Mouse (Mus musculus) forebrain, embryonic 13.5 days (tissue): ENCODE measurements at regions not wholly inside any gene's neighbourhood (a gene's known extent, or its start where the extent isn't known, plus 50 kb on each side); places are given as distances from the start of the nearest gene placed in this dataset.
A peak's percentile ranks its signal among the peaks of the same experiment; 100 is the strongest.

Source experiments
- ATAC-seq: fragments of 200-750 bp; cut with Nextera tagmentation; 2 replicates; pipeline ENCODE4 v1.8.0; 2017
- H3K27ac ChIP-seq: fragments of 300-500 bp; sonication (generic); 2 replicates; pipeline ENCODE4 v1.5.1; 2015; ENCODE audit warnings: inconsistent platforms, mild to moderate bottlenecking, moderate library complexity
- H3K27me3 ChIP-seq: fragments of 300-500 bp; sonication (generic); 2 replicates; pipeline ENCODE4 v1.6.1; 2015; ENCODE audit warnings: mild to moderate bottlenecking, inconsistent platforms
- H3K36me3 ChIP-seq: fragments of 300-500 bp; sonication (generic); 2 replicates; pipeline ENCODE4 v1.6.1; 2015; ENCODE audit warnings: mild to moderate bottlenecking, inconsistent platforms; ENCODE audit not compliant: poor library complexity, severe bottlenecking
- H3K4me1 ChIP-seq: fragments of 300-500 bp; sonication (generic); 2 replicates; pipeline ENCODE4 v1.6.1; 2015; ENCODE audit warnings: inconsistent platforms
- H3K4me2 ChIP-seq: fragments of 300-500 bp; sonication (generic); 2 replicates; pipeline ENCODE4 v1.6.1; 2015; ENCODE audit warnings: inconsistent platforms, mild to moderate bottlenecking, moderate library complexity
- H3K4me3 ChIP-seq: fragments of 300-500 bp; sonication (generic); 2 replicates; pipeline ENCODE4 v1.5.1; 2015; ENCODE audit warnings: mild to moderate bottlenecking, inconsistent platforms
- H3K9ac ChIP-seq: fragments of 300-500 bp; sonication (generic); 2 replicates; pipeline ENCODE4 v1.6.1; 2015; ENCODE audit warnings: mild to moderate bottlenecking, inconsistent platforms
- H3K9me3 ChIP-seq: fragments of 300-500 bp; sonication (generic); replicated peaks from 2 replicates; pipeline ENCODE4 v1.6.1; 2016; ENCODE audit warnings: inconsistent platforms
- WGBS: fragments of 180-500 bp; shearing (Covaris S2); methylation state at CpG from one replicate; pipeline ENCODE4 v1.1.7; 2015; 5-methylcytosine and 5-hydroxymethylcytosine counted together

GRCm38 (mm10) chr1:47961860-47962259, 1069.2 kb upstream of the Slc39a10 start:
- Histone ChIP-seq H3K9me3 (no peaks in the 10 kb centered on the region), H3K4me1 (no peaks in the 10 kb centered on the region), H3K36me3 (no peaks in the 10 kb centered on the region), H3K27ac (no peak overlapping the region), H3K27me3 (no peaks in the 10 kb centered on the region), H3K4me2 (no peak overlapping the region), H3K4me3 (no peak overlapping the region), H3K9ac (no peak overlapping the region)
- 84% methylated on average over 1 of the region's 1 CpGs for WGBS
- peak; percentile 91; the same call in 1 of the 2 replicates for ATAC-seq

GRCm38 (mm10) chr1:47940688-47941087, 1048.0 kb upstream of the Slc39a10 start:
- no peak for ATAC-seq
- no peaks in the 10 kb centered on the region for H3K27me3 ChIP-seq
- no peak overlapping the region for H3K9ac ChIP-seq
- H3K36me3 ChIP-seq = no peaks in the 10 kb centered on the region
- no peaks in the 10 kb centered on the region for H3K4me1 ChIP-seq
- no peak overlapping the region for H3K4me2 ChIP-seq
- H3K4me3 ChIP-seq = no peak overlapping the region
- no peak overlapping the region for H3K27ac ChIP-seq
- no peaks in the 10 kb centered on the region for H3K9me3 ChIP-seq

GRCm38 (mm10) chr1:47914126-47914525, 1021.5 kb upstream of the Slc39a10 start:
- Histone ChIP-seq H3K4me1 (no peaks in the 10 kb centered on the region), H3K36me3 (no peaks in the 10 kb centered on the region), H3K27me3 (no peaks in the 10 kb centered on the region), H3K4me3 (no peak overlapping the region), H3K27ac (no peak overlapping the region), H3K9ac (no peak overlapping the region), H3K9me3 (no peaks in the 10 kb centered on the region), H3K4me2 (no peak overlapping the region)
- no peak for ATAC-seq
- 27% methylated on average over 1 of the region's 1 CpGs for WGBS
